ENCODE assay signal across 7 mouse cellular contexts in the genomic region with DNA sequence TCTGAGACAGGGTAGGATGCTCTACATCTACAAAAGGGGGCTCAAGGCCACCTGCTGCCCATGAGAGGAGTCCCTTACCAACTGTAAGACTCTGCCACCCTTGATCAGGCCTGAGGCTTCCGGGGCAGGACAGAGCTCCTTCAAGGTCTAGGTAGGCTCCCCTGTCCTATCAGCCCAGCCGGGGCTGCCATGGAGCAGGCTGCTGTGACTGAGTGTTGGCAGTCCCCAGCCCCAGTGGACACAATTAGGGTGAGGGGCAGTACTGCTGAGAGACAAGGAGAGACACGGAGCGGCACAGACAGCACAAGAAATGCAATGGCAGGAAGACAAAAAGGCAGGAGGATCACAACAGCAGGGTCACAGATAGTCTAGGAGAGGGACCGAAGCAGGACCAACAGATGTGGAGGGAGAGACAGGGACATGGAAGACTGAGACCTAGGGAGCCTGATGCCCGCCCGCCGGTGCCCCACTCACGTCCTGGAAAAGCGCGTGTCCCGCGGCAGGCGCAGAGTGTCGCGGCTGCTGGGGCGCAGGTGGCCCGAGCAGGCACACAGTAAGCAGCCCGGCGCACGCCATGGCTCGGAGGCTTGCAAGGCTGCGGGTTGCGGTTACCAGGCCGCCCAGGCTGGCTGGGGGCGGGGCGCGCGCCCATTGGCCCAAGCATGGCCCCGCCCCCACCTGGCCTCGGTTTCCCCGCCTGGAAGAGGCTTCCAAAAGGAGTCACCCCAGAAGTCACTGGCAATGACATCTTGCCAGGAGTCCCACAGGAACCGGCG. TPM values are rescaled to one million over a fixed set of nuclear protein-coding genes. Genes with fewer than 3 reads are reported as not detected.
DNase-seq lines count a peak whose midpoint lies in the region; ATAC-seq and TF ChIP-seq lines count a peak whose summit lies in the region.

TSS of gene Necab3 (minus strand) at position 627 of the 776 bp plus-strand sequence.

- H3K9me3 ChIP-seq in MEL (replicated peaks; ENCODE audit: insufficient read depth, low read length), result no peaks in the 10 kb centered on the region
- no peaks in the 10 kb centered on the region for H3K9me3 ChIP-seq in heart, embryonic 14.5 days (ENCODE audit: control insufficient read depth, low read length)
- H3K9me3 ChIP-seq in midbrain, embryonic 10.5 days (replicated peaks), result no peaks in the 10 kb centered on the region

- 4% methylated on average over 34 of the region's 34 CpGs for WGBS in heart, embryonic 14.5 days
- 6% methylated on average over 34 of the region's 34 CpGs for WGBS in midbrain, embryonic 10.5 days

- peak within 1 kb of the TSS; percentile 27 for H3K9ac ChIP-seq in MEL (ENCODE audit: control insufficient read depth, low read depth, low read length, poor library complexity, severe bottlenecking)
- H3K9ac ChIP-seq in heart, embryonic 14.5 days (ENCODE audit: low read length), result peak within 1 kb of the TSS; percentile 53; the same call in 1 of the 2 replicates

- peak; percentile 57 for DNase-seq in CD4-positive, CD25-positive, alpha-beta regulatory T cell, adult 2 months (ENCODE audit: low read depth, low spot score)
- peak; percentile 67 for DNase-seq in MEL (ENCODE audit: low read depth, low spot score)
- peak; percentile 57 for DNase-seq in embryo, embryonic 10.5 days (ENCODE audit: low spot score)
- DNase-seq in left cerebral cortex, adult 2 months (ENCODE audit: extremely low spot score in 1 of 2, low spot score in 2 of 2), result peak; percentile 69 to 73
- peak; percentile 63 for DNase-seq in midbrain, embryonic 10.5 days (ENCODE audit: low spot score)
- DNase-seq in spleen, postnatal 10 days (ENCODE audit: low spot score in 2 of 2), result peak; percentile 37 to 67

- H3K4me1 ChIP-seq in MEL (ENCODE audit: control insufficient read depth in 1 of 2, insufficient read depth in 2 of 2, low read length in 2 of 2), result peaks cover 0 to 14% of the 10 kb centered on the region in 2 experiments; a peak in 2 of 4 replicates
- H3K4me1 ChIP-seq in heart, embryonic 14.5 days (ENCODE audit: control insufficient read depth in 2 of 2, insufficient read depth in 2 of 2, low read length in 2 of 2), result peaks cover 8 to 17% of the 10 kb centered on the region in 2 experiments; a peak in 3 of 4 replicates
- peaks cover 49% of the 10 kb centered on the region for H3K4me1 ChIP-seq in midbrain, embryonic 10.5 days

- peak within 1 kb of the TSS; percentile 24 to 26 for H3K4me3 ChIP-seq in MEL (ENCODE audit: control insufficient read depth in 1 of 2, insufficient read depth in 1 of 2, low read depth in 2 of 2, low read length in 2 of 2)
- peak within 1 kb of the TSS; percentile 31 to 33 for H3K4me3 ChIP-seq in heart, embryonic 14.5 days (ENCODE audit: control insufficient read depth in 1 of 2, insufficient read depth in 1 of 2, low read depth in 1 of 2, low read length in 2 of 2)
- peak within 1 kb of the TSS; percentile 72 for H3K4me3 ChIP-seq in left cerebral cortex, adult 2 months
- H3K4me3 ChIP-seq in midbrain, embryonic 10.5 days, result peak within 1 kb of the TSS; percentile 50

- H3K79me2 ChIP-seq in MEL (ENCODE audit: control insufficient read depth, insufficient read depth, low read length, poor library complexity), result no peaks in the 10 kb centered on the region

- TF ChIP-seq RAD21 in MEL (IDR thresholded peaks at IDR 0.05; ENCODE audit: low read depth, low read length), result no peak

- peak within 1 kb of the TSS; percentile 71 for H3K4me2 ChIP-seq in heart, embryonic 14.5 days (ENCODE audit: low read length)

- no peak for TF ChIP-seq EP300 in MEL (IDR thresholded peaks at IDR 0.05; ENCODE audit: low read depth in 1 of 2, low read length in 2 of 2)

- H3K27ac ChIP-seq in MEL (ENCODE audit: control insufficient read depth, low read depth, low read length), result no peak within 1 kb of the TSS
- no peak within 1 kb of the TSS for H3K27ac ChIP-seq in heart, embryonic 14.5 days (replicated peaks in 1 of 2; ENCODE audit: control insufficient read depth in 1 of 2, insufficient read depth in 1 of 2, low read depth in 2 of 2, low read length in 2 of 2)
- H3K27ac ChIP-seq in left cerebral cortex, adult 2 months, result peak within 1 kb of the TSS; percentile 83
- peak within 1 kb of the TSS; percentile 79 for H3K27ac ChIP-seq in midbrain, embryonic 10.5 days (replicated peaks)

- H3K27me3 ChIP-seq in MEL (ENCODE audit: control insufficient read depth in 1 of 2, insufficient read depth in 2 of 2, low read length in 2 of 2), result no peaks in the 10 kb centered on the region
- H3K27me3 ChIP-seq in heart, embryonic 14.5 days (ENCODE audit: control insufficient read depth, insufficient read depth, low read length), result peaks cover 5% of the 10 kb centered on the region; the same call in 1 of the 2 replicates
- H3K27me3 ChIP-seq in midbrain, embryonic 10.5 days (ENCODE audit: low read depth, poor library complexity, severe bottlenecking), result peaks cover 21% of the 10 kb centered on the region

- H3K36me3 ChIP-seq in MEL (ENCODE audit: control insufficient read depth in 1 of 2, insufficient read depth in 2 of 2, low read length in 2 of 2), result peaks cover 6 to 9% of the 10 kb centered on the region in 2 experiments
- peaks cover 31% of the 10 kb centered on the region for H3K36me3 ChIP-seq in heart, embryonic 14.5 days (ENCODE audit: control insufficient read depth, insufficient read depth, low read length)
- peaks cover 54% of the 10 kb centered on the region for H3K36me3 ChIP-seq in midbrain, embryonic 10.5 days

- TF ChIP-seq POLR2A in MEL (IDR thresholded peaks at IDR 0.05; ENCODE audit: control insufficient read depth in 1 of 2, insufficient read depth in 1 of 2, low read depth in 1 of 2, low read length in 2 of 2, poor library complexity in 1 of 2), result peak; percentile 35 to 59; a peak in 2 of 4 replicates

- intact Hi-C loops in left cerebral cortex, adult 2 months (cut with DNase I), result no loop called here

- ATAC-seq in heart, embryonic 14.5 days (ENCODE audit: insufficient number of reproducible peaks, insufficient read depth, low FRiP score, low read depth), result no peak

- no peak for TF ChIP-seq CTCF in MEL (IDR thresholded peaks at IDR 0.05 in 2 of 3, conservative IDR thresholded peaks at IDR 0.05 in 1 of 3; ENCODE audit: control insufficient read depth in 1 of 3, insufficient read depth in 1 of 3, low read depth in 2 of 3, low read length in 3 of 3, poor library complexity in 1 of 3, severe bottlenecking in 1 of 3)
- no peak for TF ChIP-seq CTCF in left cerebral cortex, adult 2 months (IDR thresholded peaks at IDR 0.05)

TF ChIP-seq in MEL, 35 proteins besides CTCF, POLR2A, EP300 and RAD21:
- peak; percentile 48; the same call in 1 of the 2 replicates for TF ChIP-seq POLR2AphosphoS2 (IDR thresholded peaks at IDR 0.05; ENCODE audit: low read length)
- peak; percentile 46 for TF ChIP-seq MXI1 (IDR thresholded peaks at IDR 0.05; ENCODE audit: low read depth, low read length)
- TF ChIP-seq NELFE (IDR thresholded peaks at IDR 0.05; ENCODE audit: low read depth, low read length), result peak; percentile 47
- 0 out of 2 replicates have a peak, but pooled peaks have one; percentile 9 for TF ChIP-seq NRF1 (IDR thresholded peaks at IDR 0.05; ENCODE audit: insufficient read depth, low read depth, low read length, poor library complexity, severe bottlenecking)
- TF ChIP-seq SIN3A (IDR thresholded peaks at IDR 0.05; ENCODE audit: low read length), result peak; percentile 33; the same call in 1 of the 2 replicates
- TF ChIP-seq MYC (IDR thresholded peaks at IDR 0.05; ENCODE audit: low read depth, low read length), result no peak
TF ChIP-seq in MEL: peak in this region for 5.

RNA-seq across cellular contexts. Expression of gene Necab3, which starts in this region (rescaled TPM):
- 3.8 and 4.0 TPM in 2 replicates for total RNA-seq in MEL (2012; rRNA removed)
- 10 to 100 TPM in 1 of 2 experiments, not detected in 1; 12.1 TPM for polyA plus RNA-seq in MEL (2012; ENCODE audit: insufficient read depth in 1 of 2, insufficient read length in 2 of 2, low read depth in 1 of 2, low replicate concordance in 2 of 2, missing spikeins in 1 of 2)
- polyA plus RNA-seq in heart, embryonic 14.5 days (2014; fragmentation: Nextera tagmentation; extraction: Ambion mirVana), result 1.7 and 1.9 TPM in 2 replicates
- 10 to 100 TPM; 79.3 to 82.7 TPM for total RNA-seq in left cerebral cortex, adult 2 months (2021)
- polyA plus RNA-seq in midbrain, embryonic 10.5 days (2016; fragmentation: Nextera tagmentation; extraction: Ambion mirVana), result 5.2 and 7.6 TPM in 2 replicates

Comparison
In these comparisons a context has a peak if more than half of its experiments do, and no peak if none do; other contexts are left out.
1. RNA of gene Necab3 (total RNA-seq): 79.3 to 82.7 TPM in left cerebral cortex, adult 2 months; 3.8 to 4.0 TPM in MEL; every median in the first group is over 10 times any median in the second.
2. H3K27ac ChIP-seq: peak in left cerebral cortex, adult 2 months (single experiment) and midbrain, embryonic 10.5 days (single experiment); none in MEL (single experiment) and heart, embryonic 14.5 days (0 of 2).
3. Peak in every context shown above with its lines, with median percentiles within 50 percentile points of each other: DNase-seq and H3K4me3 ChIP-seq.